Mouse (Mus musculus) small intestine, adult 2 months (tissue): ENCODE results near the gene Ap2m1. TPM values are rescaled to one million over a fixed set of nuclear protein-coding genes. Genes with fewer than 3 reads are reported as not detected.

Source experiments
- H3K27ac ChIP-seq: fragments of 200-500 bp; 2 replicates; pipeline ENCODE4 v1.5.1; 2012; ENCODE audit warnings: low read depth, low read length, control low read depth, inconsistent platforms; ENCODE audit not compliant: insufficient read depth
- H3K27me3 ChIP-seq: fragments of 200-500 bp; 2 replicates; pipeline ENCODE4 v1.6.1; 2012; ENCODE audit warnings: mild to moderate bottlenecking, moderate library complexity, low read length, inconsistent platforms; ENCODE audit not compliant: control insufficient read depth, insufficient read depth
- H3K36me3 ChIP-seq: fragments of 200-500 bp; 2 replicates; pipeline ENCODE4 v1.6.1; 2012; ENCODE audit warnings: mild to moderate bottlenecking, low read length, control low read depth, inconsistent platforms; ENCODE audit not compliant: control insufficient read depth, insufficient read depth
- H3K4me1 ChIP-seq: fragments of 200-500 bp; 2 replicates; pipeline ENCODE4 v1.6.1; 2012; ENCODE audit warnings: low read length, inconsistent platforms, mixed read lengths; ENCODE audit not compliant: control insufficient read depth, insufficient read depth, insufficient read length
- H3K4me3 ChIP-seq: fragments of 200-500 bp; 2 replicates; pipeline ENCODE4 v1.5.1; 2012; ENCODE audit warnings: low read depth, mild to moderate bottlenecking, control low read depth, inconsistent platforms, low read length, moderate library complexity
- CTCF ChIP-seq: fragments of 200-500 bp; IDR thresholded peaks from 2 replicates; pipeline ENCODE4 v1.5.1; 2012; ENCODE audit warnings: low read depth, mild to moderate bottlenecking, control low read depth, inconsistent platforms, low read length, moderate library complexity, mixed read lengths; ENCODE audit not compliant: insufficient replicate concordance, insufficient read length; ENCODE audit errors: extremely low read depth
- POLR2A ChIP-seq: fragments of 200-500 bp; IDR thresholded peaks from 2 replicates; pipeline ENCODE4 v1.6.1; 2012; ENCODE audit warnings: low read depth, mild to moderate bottlenecking, control low read depth, inconsistent platforms, low read length, moderate library complexity
- WGBS: fragments of 180-500 bp; shearing (Covaris S2); methylation state at CpG from one replicate; pipeline ENCODE4 v1.1.7; 2018; 5-methylcytosine and 5-hydroxymethylcytosine counted together
- polyA plus RNA-seq: library from polyadenylated mRNA; depleted of rRNA; stranded (reverse); fragments of >200 nt; gene quantifications from 2 replicates; pipeline ENCODE4 v1.2.3, GENCODE M21; 2012; rRNA removed

The Ap2m1 gene
- polyA plus RNA-seq, 1 experiment = 508 TPM

GRCm38 (mm10) chr16:20555000-20555399 lies 19.7 kb downstream of the Ap2m1 start:
- 87% methylated on average over 6 of the region's 6 CpGs for WGBS
- Histone ChIP-seq H3K27ac (no peak overlapping the region), H3K4me1 (no peaks in the 10 kb centered on the region), H3K27me3 (no peaks in the 10 kb centered on the region), H3K36me3 (peaks cover 78% of the 10 kb centered on the region), H3K4me3 (no peak overlapping the region)
- TF ChIP-seq POLR2A = no peak
- no peak for TF ChIP-seq CTCF

- Histone ChIP-seq H3K27ac (no peak overlapping the region), H3K36me3 (peaks cover 77% of the 10 kb centered on the region), H3K4me3 (no peak overlapping the region), H3K4me1 (no peaks in the 10 kb centered on the region), H3K27me3 (no peaks in the 10 kb centered on the region)
- TF ChIP-seq POLR2A (no peak), CTCF (no peak)
- 72% methylated on average over 7 of the region's 7 CpGs for WGBS
Observed at GRCm38 (mm10) chr16:20557381-20557780, 22.1 kb downstream of the Ap2m1 start.

- H3K4me3 ChIP-seq = no peak overlapping the region
- no peaks in the 10 kb centered on the region for H3K4me1 ChIP-seq
- H3K27ac ChIP-seq = no peak overlapping the region
- TF ChIP-seq POLR2A = no peak
- TF ChIP-seq CTCF = no peak
- H3K27me3 ChIP-seq = no peaks in the 10 kb centered on the region
- WGBS = 3% methylated on average over 1 of the region's 1 CpGs
- H3K36me3 ChIP-seq = peaks cover 21% of the 10 kb centered on the region
Observed at GRCm38 (mm10) chr16:20565075-20565474, 29.8 kb downstream of the Ap2m1 start.

GRCm38 (mm10) chr16:20589366-20589938 lies 54.2 kb downstream of the Ap2m1 start, which contains the start of gene Vwa5b2:
TSS of gene Vwa5b2 (plus strand) at chr16:20589471.
- H3K36me3 ChIP-seq = no peaks in the 10 kb centered on the region
- WGBS = 5% methylated on average over 24 of the region's 24 CpGs
- H3K4me1 ChIP-seq = peaks cover 10% of the 10 kb centered on the region
- peaks cover 40% of the 10 kb centered on the region for H3K27me3 ChIP-seq
- TF ChIP-seq POLR2A = no peak
- no peak for TF ChIP-seq CTCF
- peak within 1 kb of the TSS; percentile 42 for H3K4me3 ChIP-seq
- no peak within 1 kb of the TSS for H3K27ac ChIP-seq

- under 1% methylated on average over 39 of the region's 39 CpGs for WGBS
- Histone ChIP-seq H3K27me3 (peaks cover 40% of the 10 kb centered on the region), H3K4me3 (peak overlapping the region; percentile 42), H3K4me1 (peaks cover 11% of the 10 kb centered on the region), H3K27ac (no peak overlapping the region), H3K36me3 (no peaks in the 10 kb centered on the region)
- no peak for TF ChIP-seq POLR2A
- no peak for TF ChIP-seq CTCF
Observed at GRCm38 (mm10) chr16:20589939-20590679, 54.8 kb downstream of the Ap2m1 start.

- WGBS = 2% methylated on average over 17 of the region's 17 CpGs
- peaks cover 40% of the 10 kb centered on the region for H3K27me3 ChIP-seq
Observed at GRCm38 (mm10) chr16:20590680-20591038, 55.4 kb downstream of the Ap2m1 start.

GRCm38 (mm10) chr16:20591076-20591705 lies 55.9 kb downstream of the Ap2m1 start:
- no peaks in the 10 kb centered on the region for H3K36me3 ChIP-seq
- peaks cover 40% of the 10 kb centered on the region for H3K27me3 ChIP-seq
- H3K4me1 ChIP-seq = peaks cover 12% of the 10 kb centered on the region
- no peak for TF ChIP-seq CTCF
- no peak overlapping the region for H3K4me3 ChIP-seq
- no peak overlapping the region for H3K27ac ChIP-seq
- WGBS = 10% methylated on average over 48 of the region's 48 CpGs

More at GRCm38 (mm10) chr16:20590680-20591038, 55.4 kb downstream of the Ap2m1 start:
- Histone ChIP-seq H3K27ac (no peak overlapping the region), H3K36me3 (no peaks in the 10 kb centered on the region), H3K4me1 (peaks cover 12% of the 10 kb centered on the region), H3K4me3 (peak overlapping the region; percentile 42; the same call in 1 of the 2 replicates)
- TF ChIP-seq POLR2A = no peak
- no peak for TF ChIP-seq CTCF

Other genes with a start within 250 kb of the Ap2m1 start
- 13.4 and 21.8 TPM in 2 replicates for gene Parl, start 233.1 kb upstream of the Ap2m1 start, polyA plus RNA-seq
- 0.32 TPM in 1 of 2 replicates, not detected in the other for gene Cyp2ab1, start 210.1 kb upstream of the Ap2m1 start, polyA plus RNA-seq
- gene Abcc5, start 109.1 kb upstream of the Ap2m1 start, polyA plus RNA-seq = 17.7 and 19.1 TPM in 2 replicates
- gene Eif2b5, start 36.7 kb upstream of the Ap2m1 start, polyA plus RNA-seq = 11.7 and 16.1 TPM in 2 replicates
- 33.8 and 52.4 TPM in 2 replicates for gene Dvl3, start 18.5 kb upstream of the Ap2m1 start, polyA plus RNA-seq
- 10.0 and 15.0 TPM in 2 replicates for gene Abcf3, start 13.1 kb downstream of the Ap2m1 start, polyA plus RNA-seq
- gene Vwa5b2, start 54.0 kb downstream of the Ap2m1 start, polyA plus RNA-seq = 4.6 and 6.8 TPM in 2 replicates
- 6.6 and 7.2 TPM in 2 replicates for gene Eef1akmt4, start 76.1 kb downstream of the Ap2m1 start, polyA plus RNA-seq
- 0.08 TPM in 1 of 2 replicates, not detected in the other for gene Gm49333, start 76.1 kb downstream of the Ap2m1 start, polyA plus RNA-seq
- gene Alg3, start 76.3 kb downstream of the Ap2m1 start, polyA plus RNA-seq = 16.8 and 18.6 TPM in 2 replicates
- gene Camk2n2, start 85.8 kb downstream of the Ap2m1 start, polyA plus RNA-seq = 3.1 and 6.7 TPM in 2 replicates
- gene Ece2, start 94.3 kb downstream of the Ap2m1 start, polyA plus RNA-seq = 0.19 and 0.42 TPM in 2 replicates
- 24.5 and 45.0 TPM in 2 replicates for gene Psmd2, start 116.2 kb downstream of the Ap2m1 start, polyA plus RNA-seq
- gene Eif4g1, start 132.8 kb downstream of the Ap2m1 start, polyA plus RNA-seq = 213 and 340 TPM in 2 replicates
- 2.5 and 3.9 TPM in 2 replicates for gene Fam131a, start 157.8 kb downstream of the Ap2m1 start, polyA plus RNA-seq
- gene Polr2h, start 182.2 kb downstream of the Ap2m1 start, polyA plus RNA-seq = 4.3 and 10.6 TPM in 2 replicates
- gene Clcn2, start 182.3 kb downstream of the Ap2m1 start, polyA plus RNA-seq = 102 and 218 TPM in 2 replicates
- gene Chrd, start 197.6 kb downstream of the Ap2m1 start, polyA plus RNA-seq = 2.2 and 3.3 TPM in 2 replicates
- 2.0 and 4.0 TPM in 2 replicates for gene Thpo, start 199.0 kb downstream of the Ap2m1 start, polyA plus RNA-seq